Mouse (Mus musculus) testis, adult 2 months (tissue): Measurements from ENCODE around the gene Iqsec1.

Experiments
- CTCF ChIP-seq: fragments of 200-500 bp; IDR thresholded peaks from 2 replicates; pipeline ENCODE4 v1.5.1; 2012; ENCODE audit warnings: low read depth, mild to moderate bottlenecking, inconsistent platforms, low read length, moderate library complexity; ENCODE audit not compliant: control insufficient read depth, insufficient read depth, insufficient replicate concordance
- POLR2A ChIP-seq: fragments of 200-500 bp; IDR thresholded peaks from 2 replicates; pipeline ENCODE4 v1.6.1; 2012; ENCODE audit warnings: low read depth, mild to moderate bottlenecking, inconsistent platforms, low read length, moderate library complexity; ENCODE audit not compliant: control insufficient read depth

DNA sequence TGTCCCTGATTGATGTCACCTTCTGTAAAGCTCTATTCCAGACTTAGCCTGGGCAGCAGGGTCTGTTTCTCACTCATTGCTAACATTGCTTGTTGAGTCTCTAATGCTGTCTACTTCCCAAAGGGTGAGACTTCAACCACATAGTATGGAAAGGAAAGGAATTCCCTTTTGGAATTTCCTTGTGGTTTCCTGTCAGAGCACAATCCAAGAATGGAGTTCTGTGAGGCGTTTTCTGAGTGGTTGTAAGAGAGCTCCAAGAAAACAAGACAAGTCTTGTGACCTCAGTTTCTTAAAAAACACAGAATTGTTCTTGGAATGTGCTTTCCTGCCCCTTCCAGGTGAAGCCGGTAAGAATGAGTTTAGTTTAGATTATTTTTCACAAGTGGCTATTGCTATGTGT is 37.5 kb downstream of the Iqsec1 start:
- TF ChIP-seq POLR2A = no peak
- TF ChIP-seq CTCF = no peak
